Mouse (Mus musculus) hindbrain, embryonic 14.5 days (tissue): ENCODE measurements around the gene Hnrnpul1. TPM values are rescaled to one million over a fixed set of nuclear protein-coding genes. Genes with fewer than 3 reads are reported as not detected.

Experiments used
- ATAC-seq: fragments of 200-750 bp; cut with Nextera tagmentation; 2 replicates; pipeline ENCODE4 v1.8.0; 2017; ENCODE audit warnings: moderate number of reproducible peaks, mild to moderate bottlenecking, moderate TSS enrichment, moderate library complexity; ENCODE audit not compliant: low FRiP score
- DNase-seq: peaks from one replicate; pipeline ENCODE4 v3.0.0-alpha.2; 2015; ENCODE audit warnings: low spot score
- H3K27ac ChIP-seq: fragments of 300-500 bp; sonication (generic); 2 replicates; pipeline ENCODE4 v1.5.1; 2014; ENCODE audit warnings: mild to moderate bottlenecking, moderate library complexity
- H3K27me3 ChIP-seq: fragments of 300-500 bp; sonication (generic); 2 replicates; pipeline ENCODE4 v1.6.1; 2014; ENCODE audit warnings: mild to moderate bottlenecking, low read length, mixed read lengths; ENCODE audit not compliant: control insufficient read depth, insufficient read depth
- H3K36me3 ChIP-seq: fragments of 300-500 bp; sonication (generic); replicated peaks from 2 replicates; pipeline ENCODE4 v1.6.1; 2014; ENCODE audit not compliant: control insufficient read depth, insufficient read depth
- H3K4me1 ChIP-seq: fragments of 300-500 bp; sonication (generic); replicated peaks from 2 replicates; pipeline ENCODE4 v1.6.1; 2014; ENCODE audit warnings: antibody characterized with exemption, low read length, mixed read lengths; ENCODE audit not compliant: control insufficient read depth, insufficient read depth
- H3K4me2 ChIP-seq: fragments of 300-500 bp; sonication (generic); replicated peaks from 2 replicates; pipeline ENCODE4 v1.6.1; 2014; ENCODE audit warnings: mild to moderate bottlenecking, moderate library complexity
- H3K4me3 ChIP-seq: fragments of 300-500 bp; sonication (generic); replicated peaks from 2 replicates; pipeline ENCODE4 v1.5.1; 2014; ENCODE audit warnings: mild to moderate bottlenecking, low read length
- H3K9ac ChIP-seq: fragments of 300-500 bp; sonication (generic); 2 replicates; pipeline ENCODE4 v1.6.1; 2014
- H3K9me3 ChIP-seq: fragments of 300-500 bp; sonication (generic); 2 replicates; pipeline ENCODE4 v1.6.1; 2016; ENCODE audit warnings: low read length; ENCODE audit not compliant: control insufficient read depth
- WGBS: fragments of 180-500 bp; shearing (Covaris S2); extraction: QIAGEN DNeasy Blood & Tissue Kit; methylation state at CpG from one replicate; pipeline ENCODE4 v1.1.7; 2014; 5-methylcytosine and 5-hydroxymethylcytosine counted together
- polyA plus RNA-seq: library from polyadenylated mRNA; unstranded; fragments of >200 nt; fragmentation: Nextera tagmentation; extraction: Ambion mirVana; gene quantifications from 2 replicates; pipeline ENCODE4 v1.2.1, GENCODE M21; 2014

Hnrnpul1 gene
- polyA plus RNA-seq, 1 experiment from 2014 or later, result 54.7 TPM

- Histone ChIP-seq H3K9me3 (no peaks in the 10 kb centered on the region), H3K9ac (peak overlapping the region; percentile 54), H3K4me3 (peak overlapping the region; percentile 28), H3K36me3 (no peaks in the 10 kb centered on the region), H3K4me2 (peak overlapping the region; percentile 65), H3K4me1 (peaks cover 7% of the 10 kb centered on the region; the same call in 1 of the 2 replicates), H3K27me3 (no peaks in the 10 kb centered on the region), H3K27ac (no peak overlapping the region)
- DNase-seq (no peak), ATAC-seq (peak; percentile 61)
- 60% methylated on average over 11 of the region's 11 CpGs for WGBS
Observed at GRCm38 (mm10) chr7:25781937-25782610, 27.5 kb upstream of the Hnrnpul1 start.

DNA sequence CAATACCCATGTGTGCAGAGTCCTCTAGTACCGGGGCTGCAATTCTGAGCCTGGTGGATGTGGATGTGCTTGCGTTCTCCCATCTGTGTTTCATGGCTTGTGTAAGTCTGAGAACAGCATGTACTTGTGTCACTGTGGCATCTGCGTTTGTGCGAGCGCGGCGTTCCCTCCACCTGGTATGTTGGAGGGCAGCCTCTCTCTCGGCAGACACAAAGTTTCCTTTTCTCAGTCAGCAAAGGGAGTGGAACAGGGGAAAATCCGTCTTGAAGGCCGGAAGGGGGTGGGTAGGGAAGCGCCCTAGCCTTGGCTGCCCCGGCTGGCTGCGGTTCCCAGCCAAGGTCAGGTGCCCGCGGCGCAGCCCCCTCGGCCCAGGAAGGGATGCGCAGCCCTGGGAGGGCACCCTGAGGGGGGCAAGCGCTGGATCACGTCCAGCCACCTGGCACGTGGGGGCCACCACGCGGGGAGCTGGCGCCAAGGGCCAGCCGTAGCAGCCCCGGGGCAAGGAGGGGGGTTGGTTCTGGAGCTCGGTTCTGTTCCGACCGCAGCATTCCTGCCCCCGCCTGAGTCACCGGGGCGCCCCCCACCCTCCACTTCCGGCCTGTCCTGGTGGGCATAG lies 26.9 kb upstream of the Hnrnpul1 start:
- Histone ChIP-seq H3K9me3 (no peaks in the 10 kb centered on the region), H3K4me2 (peak overlapping the region; percentile 65), H3K27ac (peak overlapping the region; percentile 39; the same call in 1 of the 2 replicates), H3K27me3 (no peaks in the 10 kb centered on the region), H3K36me3 (no peaks in the 10 kb centered on the region), H3K4me1 (peaks cover 7% of the 10 kb centered on the region; the same call in 1 of the 2 replicates), H3K4me3 (peak overlapping the region; percentile 28), H3K9ac (peak overlapping the region; percentile 54)
- ATAC-seq (peak; percentile 44), DNase-seq (no peak)
- WGBS, result 13% methylated on average over 33 of the region's 33 CpGs

- H3K9me3 ChIP-seq, result no peaks in the 10 kb centered on the region
- H3K9ac ChIP-seq, result no peak overlapping the region
- H3K4me1 ChIP-seq, result peaks cover 7% of the 10 kb centered on the region; the same call in 1 of the 2 replicates
- 0 out of 2 replicates have a peak overlapping the region, but pooled peaks have one; percentile 65 for H3K4me2 ChIP-seq
- no peak for ATAC-seq
- 41% methylated on average over 4 of the region's 4 CpGs for WGBS
- H3K36me3 ChIP-seq, result no peaks in the 10 kb centered on the region
- no peak overlapping the region for H3K27ac ChIP-seq
- no peaks in the 10 kb centered on the region for H3K27me3 ChIP-seq
- H3K4me3 ChIP-seq, result no peak overlapping the region
- DNase-seq, result no peak
Observed at GRCm38 (mm10) chr7:25780753-25781152, 26.2 kb upstream of the Hnrnpul1 start.

- no peak for DNase-seq
- H3K36me3 ChIP-seq, result no peaks in the 10 kb centered on the region
- H3K9me3 ChIP-seq, result no peaks in the 10 kb centered on the region
- H3K4me3 ChIP-seq, result no peak overlapping the region
- no peak for ATAC-seq
- H3K4me2 ChIP-seq, result no peak overlapping the region
- H3K4me1 ChIP-seq, result peaks cover 7% of the 10 kb centered on the region; the same call in 1 of the 2 replicates
- no peaks in the 10 kb centered on the region for H3K27me3 ChIP-seq
- no peak overlapping the region for H3K27ac ChIP-seq
- H3K9ac ChIP-seq, result no peak overlapping the region
- WGBS, result 89% methylated on average over 5 of the region's 5 CpGs
Observed at GRCm38 (mm10) chr7:25780021-25780420, 25.5 kb upstream of the Hnrnpul1 start.

- no peak overlapping the region for H3K4me2 ChIP-seq
- H3K36me3 ChIP-seq, result no peaks in the 10 kb centered on the region
- H3K27me3 ChIP-seq, result no peaks in the 10 kb centered on the region
- no peaks in the 10 kb centered on the region for H3K4me1 ChIP-seq
- no peak overlapping the region for H3K4me3 ChIP-seq
- no peak for ATAC-seq
- H3K27ac ChIP-seq, result no peak overlapping the region
- no peaks in the 10 kb centered on the region for H3K9me3 ChIP-seq
- WGBS, result 91% methylated on average over 5 of the region's 5 CpGs
- DNase-seq, result no peak
- H3K9ac ChIP-seq, result no peak overlapping the region
Observed at GRCm38 (mm10) chr7:25768229-25768628, 13.7 kb upstream of the Hnrnpul1 start.

DNA sequence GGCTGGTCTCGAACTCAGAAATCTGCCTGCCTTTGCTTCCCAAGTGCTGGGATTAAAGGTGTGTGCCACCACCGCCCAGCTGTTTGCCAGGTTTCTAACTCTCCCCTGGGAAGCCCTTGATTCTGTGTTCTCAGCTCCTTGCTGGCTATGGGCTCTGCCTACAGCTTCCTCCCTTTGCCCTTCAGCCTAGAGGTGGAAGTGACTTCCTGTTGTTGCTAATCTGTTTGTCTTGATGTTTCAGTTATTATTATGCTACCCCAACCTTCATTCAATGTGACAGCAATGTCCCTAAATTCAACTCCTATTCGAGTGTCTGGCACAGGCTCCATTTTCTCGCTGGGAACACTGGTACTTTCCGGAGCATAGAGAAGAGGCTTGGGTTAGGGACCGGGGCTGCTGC lies 11.6 kb upstream of the Hnrnpul1 start:
- no peak overlapping the region for H3K27ac ChIP-seq
- no peak overlapping the region for H3K4me3 ChIP-seq
- DNase-seq (no peak), ATAC-seq (no peak)
- H3K4me2 ChIP-seq, result no peak overlapping the region
- H3K9ac ChIP-seq, result no peak overlapping the region
- H3K27me3 ChIP-seq, result no peaks in the 10 kb centered on the region
- no peaks in the 10 kb centered on the region for H3K4me1 ChIP-seq
- WGBS, result 93% methylated on average over 6 of the region's 6 CpGs
- H3K9me3 ChIP-seq, result no peaks in the 10 kb centered on the region
- no peaks in the 10 kb centered on the region for H3K36me3 ChIP-seq

DNA sequence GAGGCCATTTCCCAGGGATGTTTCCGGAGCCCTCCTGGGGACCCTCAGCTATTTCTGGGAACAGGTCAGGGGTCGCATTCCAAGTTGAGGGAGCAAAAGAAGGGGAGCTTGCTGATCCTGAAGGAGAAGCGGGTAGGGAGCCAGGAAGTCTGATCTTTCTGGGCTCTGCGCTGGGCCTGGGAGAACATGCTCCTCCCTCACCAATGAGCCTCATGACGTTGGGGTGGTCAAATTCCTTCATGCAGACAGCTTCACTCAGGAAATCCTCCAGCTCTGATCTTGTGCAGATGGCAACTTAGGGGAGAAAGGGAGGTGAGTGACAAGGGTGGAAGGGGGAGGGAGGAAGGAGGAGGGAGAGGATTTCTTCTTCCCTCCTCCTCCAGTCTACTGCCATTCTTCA lies 9.7 kb upstream of the Hnrnpul1 start:
- Histone ChIP-seq H3K9ac (no peak overlapping the region), H3K27ac (no peak overlapping the region), H3K4me1 (no peaks in the 10 kb centered on the region), H3K9me3 (no peaks in the 10 kb centered on the region), H3K4me2 (no peak overlapping the region), H3K4me3 (no peak overlapping the region), H3K36me3 (no peaks in the 10 kb centered on the region), H3K27me3 (no peaks in the 10 kb centered on the region)
- DNase-seq (no peak), ATAC-seq (no peak)
- 50% methylated on average over 5 of the region's 5 CpGs for WGBS

DNA sequence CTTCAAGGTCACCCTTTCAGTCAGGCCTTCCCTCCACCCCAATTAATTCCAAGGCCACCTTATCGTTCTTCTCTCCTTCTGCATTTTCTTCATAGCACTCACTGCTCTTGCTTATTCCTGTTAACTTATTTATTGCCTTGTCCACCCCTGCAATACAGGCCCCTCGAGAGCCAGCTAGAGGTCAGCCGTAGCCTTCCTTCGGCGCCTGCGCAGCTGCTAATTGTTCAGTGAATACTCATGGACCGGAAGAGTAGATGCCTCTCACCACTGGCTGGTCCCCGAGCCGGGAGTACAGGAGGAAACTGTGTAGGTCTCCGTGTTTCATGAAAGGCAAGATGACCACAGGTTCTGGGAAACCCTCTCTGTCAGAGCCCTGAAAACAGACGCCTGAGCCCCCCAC lies 9.1 kb upstream of the Hnrnpul1 start:
- Histone ChIP-seq H3K4me3 (no peak overlapping the region), H3K9me3 (no peaks in the 10 kb centered on the region), H3K36me3 (no peaks in the 10 kb centered on the region), H3K4me2 (no peak overlapping the region), H3K9ac (no peak overlapping the region), H3K4me1 (no peaks in the 10 kb centered on the region), H3K27me3 (no peaks in the 10 kb centered on the region), H3K27ac (no peak overlapping the region)
- DNase-seq (no peak), ATAC-seq (no peak)
- WGBS, result 74% methylated on average over 11 of the region's 11 CpGs

GRCm38 (mm10) chr7:25761354-25761753 lies 6.8 kb upstream of the Hnrnpul1 start:
- DNase-seq (no peak), ATAC-seq (no peak)
- H3K27me3 ChIP-seq, result no peaks in the 10 kb centered on the region

More at GRCm38 (mm10) chr7:25761354-25761753, 6.8 kb upstream of the Hnrnpul1 start:
- WGBS, result 73% methylated on average over 10 of the region's 10 CpGs
- H3K9ac ChIP-seq, result no peak overlapping the region
- no peaks in the 10 kb centered on the region for H3K4me1 ChIP-seq
- H3K4me2 ChIP-seq, result no peak overlapping the region
- no peaks in the 10 kb centered on the region for H3K36me3 ChIP-seq
- H3K4me3 ChIP-seq, result no peak overlapping the region
- no peak overlapping the region for H3K27ac ChIP-seq
- no peaks in the 10 kb centered on the region for H3K9me3 ChIP-seq
